Mouse (Mus musculus): ENCODE measurements around the gene Dbi. TPM values are rescaled to one million over a fixed set of nuclear protein-coding genes. Genes with fewer than 3 reads are reported as not detected.

The Dbi gene
- polyA plus RNA-seq, 1 experiment from 2014 or later = 768 TPM

Other genes starting within 250 kb of the Dbi start
- gene Tmem177, start 207.9 kb downstream of the Dbi start, polyA plus RNA-seq (2014; fragmentation: Nextera tagmentation; extraction: Ambion mirVana) = 6.9 and 7.0 TPM in 2 replicates
- gene Cfap221, start 123.8 kb downstream of the Dbi start, polyA plus RNA-seq (2014; fragmentation: Nextera tagmentation; extraction: Ambion mirVana) = not detected in 2 replicates
- 0.11 and 0.32 TPM in 2 replicates for gene Sctr, start 114.2 kb downstream of the Dbi start, polyA plus RNA-seq (2014; fragmentation: Nextera tagmentation; extraction: Ambion mirVana)
- 15.1 and 15.7 TPM in 2 replicates for gene Tmem37, start 47.0 kb downstream of the Dbi start, polyA plus RNA-seq (2014; fragmentation: Nextera tagmentation; extraction: Ambion mirVana)
- 11.1 and 12.4 TPM in 2 replicates for gene 3110009E18Rik, start 109 bp upstream of the Dbi start, polyA plus RNA-seq (2014; fragmentation: Nextera tagmentation; extraction: Ambion mirVana)
- 19.3 and 20.1 TPM in 2 replicates for gene Steap3, start 151.6 kb upstream of the Dbi start, polyA plus RNA-seq (2014; fragmentation: Nextera tagmentation; extraction: Ambion mirVana)
- not detected in 2 replicates for gene C1ql2, start 219.5 kb upstream of the Dbi start, polyA plus RNA-seq (2014; fragmentation: Nextera tagmentation; extraction: Ambion mirVana)